Mouse (Mus musculus) embryonic fibroblast, embryonic 13.5 days (primary cell): ENCODE data around the gene Cnnm1.

Experiments used
- CTCF ChIP-seq: IDR thresholded peaks from 2 replicates; pipeline ENCODE4 v1.5.1; 2011; ENCODE audit warnings: mild to moderate bottlenecking, control low read depth, low read length, moderate library complexity, borderline replicate concordance; ENCODE audit not compliant: insufficient read depth
- POLR2A ChIP-seq: IDR thresholded peaks from 2 replicates; pipeline ENCODE4 v1.6.1; 2011; ENCODE audit warnings: low read depth, mild to moderate bottlenecking, control low read depth, low read length, moderate library complexity

- TF ChIP-seq CTCF (no peak), POLR2A (no peak)
Observed at GRCm38 (mm10) chr19:43497440-43497839, 57.2 kb downstream of the Cnnm1 start.
